Mouse (Mus musculus): ENCODE data around the gene Serinc4.

The Serinc4 gene

DNA sequence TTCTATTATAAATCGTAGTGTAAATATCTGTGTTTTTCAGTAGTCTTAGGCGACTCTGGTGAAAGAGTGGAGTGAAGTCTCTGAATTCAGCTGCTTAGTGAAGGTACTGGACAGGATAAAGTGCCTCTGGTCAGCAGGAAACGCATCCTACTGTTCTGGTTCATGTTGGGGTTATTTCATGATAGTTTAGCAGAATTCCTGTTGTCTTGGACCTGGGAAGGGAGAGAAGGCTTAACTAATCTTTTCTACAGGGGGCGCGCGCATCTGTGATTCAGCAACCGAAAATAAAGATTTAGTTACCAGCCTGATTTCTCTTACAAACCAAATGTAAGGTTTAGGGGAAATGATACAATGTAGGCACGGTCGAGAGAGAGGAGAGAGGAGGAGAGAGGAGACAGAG is 8.4 kb downstream of the Serinc4 start:
- DNase-seq (ENCODE audit: low spot score): no peak

DNA sequence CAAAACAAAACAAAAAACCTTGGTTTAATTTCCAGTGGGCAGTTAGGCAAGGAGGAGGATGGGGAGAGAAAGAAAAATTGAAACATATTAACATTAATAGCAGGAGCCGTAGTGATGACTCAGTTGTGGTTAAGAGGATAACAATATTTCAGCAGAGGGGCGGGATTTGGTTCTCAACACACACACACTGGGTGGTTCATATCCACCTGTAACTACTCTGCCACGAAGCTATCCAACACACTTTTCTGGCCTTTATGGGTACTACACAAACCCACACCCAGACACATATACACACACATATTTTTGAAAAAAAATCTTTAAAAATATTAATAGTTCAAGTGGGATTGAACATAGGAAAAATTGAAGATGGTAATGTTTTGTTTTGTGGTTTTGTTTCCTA is 9.6 kb downstream of the Serinc4 start:
- DNase-seq (ENCODE audit: low spot score): no peak

DNA sequence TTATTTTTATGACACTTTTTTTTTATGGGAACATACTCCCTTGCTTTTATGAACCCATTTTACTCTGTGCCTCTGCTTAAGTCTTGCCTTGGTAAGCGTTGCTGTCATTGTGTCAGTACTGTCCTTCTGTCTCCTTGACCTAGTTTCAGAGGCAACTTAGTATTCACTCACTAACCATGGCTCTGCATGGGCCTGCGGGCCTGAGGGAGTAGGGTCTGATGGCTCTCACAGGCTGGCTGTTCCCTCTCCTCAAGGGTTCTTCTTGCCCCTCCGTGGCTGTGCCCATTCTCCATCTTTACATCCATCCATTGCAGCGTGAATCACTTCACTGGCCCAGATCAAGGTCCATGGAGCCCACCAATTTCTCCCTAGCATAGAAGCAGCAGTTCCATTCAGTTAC is 10.1 kb downstream of the Serinc4 start:
- no peak for DNase-seq (ENCODE audit: low spot score)

DNA sequence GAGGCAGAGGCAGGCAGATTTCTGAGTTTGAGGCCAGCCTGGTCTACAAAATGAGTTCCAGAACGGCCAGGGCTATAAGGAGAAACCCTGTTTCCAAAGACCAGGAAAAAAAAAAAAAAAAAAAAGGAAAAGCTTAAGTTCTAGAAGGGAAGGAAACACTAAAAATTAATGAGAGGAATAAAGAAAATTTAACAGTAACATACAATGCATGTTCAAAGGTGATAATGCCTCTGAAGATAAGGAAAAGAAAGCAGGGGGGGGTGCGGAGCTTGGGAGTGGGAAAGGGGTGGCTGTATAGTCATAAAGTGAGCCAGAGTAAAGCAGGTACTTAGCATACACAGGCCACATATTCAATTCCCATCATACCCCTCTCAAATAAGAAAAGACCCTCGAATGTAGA is 11.5 kb downstream of the Serinc4 start:
- DNase-seq (ENCODE audit: low spot score): no peak

DNA sequence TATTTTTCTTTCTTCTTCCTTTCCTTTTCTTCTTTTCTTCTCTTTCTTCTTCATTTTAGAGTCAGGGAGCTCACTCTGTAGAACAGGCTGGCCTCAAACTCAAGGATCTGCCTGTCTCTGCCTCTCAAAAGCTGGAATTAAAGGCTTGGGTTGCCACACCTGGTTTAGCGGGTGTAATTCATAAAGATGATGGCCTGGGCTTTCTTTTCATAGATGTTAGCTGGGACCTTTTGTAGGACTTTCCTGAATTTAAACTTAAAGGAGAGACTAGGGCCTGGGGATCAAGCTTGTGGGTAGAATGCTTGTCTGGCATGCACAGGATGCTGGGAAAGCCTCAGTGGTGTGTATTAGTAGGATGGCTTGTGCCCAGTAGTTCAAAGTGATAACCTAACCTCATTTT is 12.4 kb downstream of the Serinc4 start, which contains the start of gene Ell3:
Gene Ell3 (minus strand): TSS at position 101 of the 400 bp plus-strand sequence.
- DNase-seq (ENCODE audit: low spot score): no peak

GRCm38 (mm10) chr2:121443068-121443349 is 13.6 kb downstream of the Serinc4 start:
- no peak for DNase-seq (ENCODE audit: low spot score)

DNA sequence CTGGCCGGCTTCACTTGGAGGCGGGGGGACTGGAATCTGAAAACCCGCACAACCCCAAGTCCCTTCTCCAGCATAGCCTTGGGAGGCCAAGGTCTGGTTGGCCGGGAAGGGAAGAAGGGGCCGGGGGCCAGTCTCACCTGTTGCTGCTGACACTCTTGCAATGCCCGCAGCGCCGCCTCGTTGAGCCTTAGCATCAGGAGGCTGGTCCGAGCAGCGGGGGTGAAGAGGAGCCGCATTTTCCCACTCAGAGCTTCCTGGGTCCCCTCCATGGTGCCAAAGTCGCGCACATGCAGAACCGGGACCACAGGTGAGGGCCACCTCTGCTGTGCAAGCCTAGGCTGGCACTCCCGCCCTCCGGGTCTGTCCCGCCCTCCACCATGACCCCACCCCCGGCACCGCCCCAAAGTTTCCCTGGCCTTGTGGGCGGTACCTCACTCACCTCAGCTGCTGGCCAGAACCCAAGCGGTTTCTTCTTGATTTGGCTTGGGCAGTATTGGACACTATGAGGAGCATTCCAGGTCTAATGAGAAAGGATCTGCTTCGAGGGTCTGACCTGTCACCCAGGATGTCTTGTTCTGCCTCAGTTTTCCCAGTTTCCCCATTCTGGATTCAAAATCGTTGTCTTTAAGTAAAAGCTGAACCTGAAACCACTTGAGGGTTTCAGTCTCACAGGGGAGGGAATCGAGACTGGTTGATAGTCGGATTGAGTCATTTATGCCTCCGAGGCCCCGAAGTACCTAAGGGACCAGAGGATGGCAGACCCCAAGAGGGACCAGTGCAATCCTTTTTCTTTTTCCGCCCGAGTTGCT is 14.1 kb downstream of the Serinc4 start:
- DNase-seq (ENCODE audit: low spot score): no peak

DNA sequence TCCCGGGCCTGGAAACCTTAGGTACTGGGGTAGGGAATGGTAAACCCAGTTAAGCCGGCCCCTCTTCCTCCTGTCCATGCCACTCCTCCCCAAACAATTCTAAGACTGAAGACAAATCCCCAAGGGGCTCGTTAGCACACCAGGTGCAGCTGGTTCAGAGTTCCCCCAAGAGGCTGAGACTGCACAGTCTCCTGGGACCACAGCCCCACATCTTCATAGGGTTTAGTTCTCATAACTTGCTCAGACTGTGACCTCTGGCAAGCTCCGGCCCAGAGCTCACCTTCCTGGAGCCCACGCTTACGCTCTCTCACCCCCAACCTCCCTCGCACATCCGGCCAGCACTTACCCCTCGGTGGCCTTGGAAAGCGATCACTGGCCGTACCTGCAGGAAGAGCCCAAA is 14.8 kb downstream of the Serinc4 start:
- no peak for DNase-seq (ENCODE audit: low spot score)

DNA sequence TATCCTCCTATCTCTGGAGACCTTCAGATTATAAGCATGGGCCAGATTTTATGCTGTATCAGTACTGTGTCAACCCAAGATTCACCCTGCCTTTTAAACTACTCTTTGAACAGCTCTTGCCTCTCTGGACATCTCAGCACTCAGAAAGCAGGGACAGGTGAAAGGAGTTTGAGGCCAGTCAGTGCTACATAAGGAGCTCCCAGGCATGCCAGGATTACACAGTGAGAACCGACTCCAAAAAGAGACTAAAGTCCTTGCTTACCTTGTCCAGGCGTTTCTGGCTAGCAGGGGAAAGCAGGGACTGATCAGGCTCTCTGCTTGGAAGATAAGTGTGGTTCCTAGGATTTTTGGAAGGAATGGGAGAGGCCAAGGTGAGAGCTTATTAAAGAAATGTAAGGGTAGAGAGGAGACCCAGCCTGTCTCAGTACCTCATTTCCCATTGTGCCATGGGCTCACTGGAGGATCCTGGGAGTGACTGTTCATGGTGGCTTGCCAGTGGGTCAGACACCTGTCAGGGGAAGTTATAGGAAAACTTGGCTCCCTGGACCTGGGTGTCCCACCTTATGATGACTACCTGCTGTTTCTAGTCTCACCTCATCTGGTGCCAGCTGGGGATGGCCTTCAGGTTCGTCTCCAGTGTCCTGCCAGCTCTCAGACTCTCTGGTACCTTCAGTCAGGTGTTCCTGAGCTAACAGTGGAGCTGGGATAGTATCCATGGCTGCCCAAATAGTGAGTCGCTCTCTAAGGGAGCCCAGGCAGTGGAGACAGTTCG is 15.6 kb downstream of the Serinc4 start:
- no peak for DNase-seq (ENCODE audit: low spot score)

DNA sequence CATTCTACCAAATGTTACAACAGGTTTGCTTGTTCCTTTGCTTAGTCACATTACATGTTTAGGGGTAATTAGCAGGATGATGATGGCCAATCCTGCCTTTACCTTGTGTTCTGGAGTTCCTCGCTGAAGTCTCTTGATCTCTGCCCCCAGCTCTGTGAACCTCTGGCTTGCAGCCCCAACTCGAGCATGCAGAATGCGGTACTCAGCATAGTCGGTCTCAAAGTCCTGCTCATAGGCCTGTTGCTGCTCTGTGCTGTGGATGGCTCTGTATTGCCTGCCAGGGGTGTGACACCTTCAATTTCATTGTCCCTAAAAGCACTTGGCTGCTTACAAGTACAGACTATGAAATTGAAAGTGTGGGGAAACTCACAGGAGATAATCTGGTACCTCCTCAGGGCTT is 16.8 kb downstream of the Serinc4 start:
- no peak for DNase-seq (ENCODE audit: low spot score)

- DNase-seq (ENCODE audit: low spot score): no peak
Measured at GRCm38 (mm10) chr2:121434854-121435253, 21.7 kb downstream of the Serinc4 start.

GRCm38 (mm10) chr2:121425890-121426289 is 30.7 kb downstream of the Serinc4 start:
- no peak for DNase-seq (ENCODE audit: low spot score)

- no peak for DNase-seq (ENCODE audit: low spot score)
Measured at GRCm38 (mm10) chr2:121423166-121423565, 33.4 kb downstream of the Serinc4 start.

DNA sequence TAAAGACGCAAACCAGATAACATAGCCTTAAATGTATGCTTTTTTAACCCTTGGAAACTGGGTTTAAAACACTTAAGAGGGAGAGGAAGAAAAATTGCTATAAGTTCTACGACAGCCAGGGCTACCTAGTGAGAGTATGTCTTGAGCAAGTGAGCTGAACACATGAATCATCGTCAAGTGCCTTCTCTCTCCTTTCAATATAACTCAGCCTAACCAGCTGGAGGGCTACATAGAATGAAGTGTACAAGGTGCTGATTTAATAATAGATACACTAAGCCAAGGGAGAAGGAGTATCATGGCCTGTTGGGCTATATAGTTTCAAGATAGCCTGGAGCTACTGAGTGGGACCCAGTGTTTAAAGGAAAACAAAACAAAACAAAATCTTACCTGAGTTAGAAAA is 38.1 kb downstream of the Serinc4 start:
- no peak for DNase-seq (ENCODE audit: low spot score)

DNA sequence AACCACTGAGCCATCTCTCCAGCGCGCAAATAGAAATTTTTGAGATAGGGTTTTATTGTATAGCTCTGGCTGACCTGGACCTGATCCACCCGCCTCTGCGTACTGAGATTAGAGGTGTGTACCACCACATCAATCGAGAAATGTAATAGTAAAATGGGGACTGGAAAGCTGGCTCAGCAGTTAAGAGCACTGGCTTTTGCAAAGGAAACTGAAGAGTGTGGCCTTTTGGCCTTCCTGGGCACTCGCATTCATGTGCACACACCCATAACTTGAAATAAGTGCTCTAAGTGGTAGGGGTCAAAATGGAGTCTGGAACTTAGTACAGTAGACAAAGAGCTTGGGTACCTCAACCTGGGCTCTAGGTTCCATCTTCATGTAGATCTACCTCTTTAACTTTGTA is 40.2 kb downstream of the Serinc4 start:
- DNase-seq (ENCODE audit: low spot score): no peak

DNA sequence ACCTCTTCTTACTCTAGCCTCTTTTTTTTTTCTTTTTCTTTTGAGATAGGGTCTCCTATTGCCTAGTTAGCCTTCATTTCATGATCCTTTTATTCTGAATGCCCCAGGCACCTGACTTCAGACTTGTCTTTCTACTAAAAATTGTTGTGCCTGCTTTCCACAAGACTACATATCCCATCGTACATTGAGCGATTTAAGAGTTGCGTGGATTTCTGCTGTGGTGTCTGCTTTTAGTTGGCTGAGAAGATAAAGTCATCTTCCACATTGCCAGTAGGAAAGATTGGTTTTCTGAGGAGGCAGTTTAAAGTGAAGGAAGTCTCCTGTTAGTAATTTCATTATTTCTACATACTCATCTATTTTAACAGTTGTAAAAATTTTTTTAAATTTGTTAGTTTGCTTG is 41.0 kb downstream of the Serinc4 start:
- DNase-seq (ENCODE audit: low spot score): no peak

DNA sequence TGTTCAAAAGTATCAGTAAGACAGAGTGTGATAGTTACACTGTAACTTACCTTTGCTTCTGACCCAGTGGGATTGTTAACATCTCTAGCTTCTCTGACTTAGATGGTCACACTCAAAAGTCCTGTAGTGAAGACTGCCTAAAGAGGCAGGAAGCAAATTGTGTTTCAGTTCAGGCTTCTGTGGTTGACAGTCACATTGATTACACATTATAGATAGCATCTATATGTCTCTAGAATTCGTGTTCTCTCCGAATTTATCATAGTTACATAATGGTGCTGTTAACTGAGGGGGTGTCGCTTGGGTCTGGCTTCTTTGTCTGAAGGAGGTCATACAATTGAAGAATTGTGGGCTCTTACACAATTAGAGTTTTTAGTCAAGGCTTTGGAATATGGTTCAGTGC is 41.5 kb downstream of the Serinc4 start:
- no peak for DNase-seq (ENCODE audit: low spot score)

- no peak for DNase-seq (ENCODE audit: low spot score)
Measured at GRCm38 (mm10) chr2:121414139-121414685, 42.4 kb downstream of the Serinc4 start.

DNA sequence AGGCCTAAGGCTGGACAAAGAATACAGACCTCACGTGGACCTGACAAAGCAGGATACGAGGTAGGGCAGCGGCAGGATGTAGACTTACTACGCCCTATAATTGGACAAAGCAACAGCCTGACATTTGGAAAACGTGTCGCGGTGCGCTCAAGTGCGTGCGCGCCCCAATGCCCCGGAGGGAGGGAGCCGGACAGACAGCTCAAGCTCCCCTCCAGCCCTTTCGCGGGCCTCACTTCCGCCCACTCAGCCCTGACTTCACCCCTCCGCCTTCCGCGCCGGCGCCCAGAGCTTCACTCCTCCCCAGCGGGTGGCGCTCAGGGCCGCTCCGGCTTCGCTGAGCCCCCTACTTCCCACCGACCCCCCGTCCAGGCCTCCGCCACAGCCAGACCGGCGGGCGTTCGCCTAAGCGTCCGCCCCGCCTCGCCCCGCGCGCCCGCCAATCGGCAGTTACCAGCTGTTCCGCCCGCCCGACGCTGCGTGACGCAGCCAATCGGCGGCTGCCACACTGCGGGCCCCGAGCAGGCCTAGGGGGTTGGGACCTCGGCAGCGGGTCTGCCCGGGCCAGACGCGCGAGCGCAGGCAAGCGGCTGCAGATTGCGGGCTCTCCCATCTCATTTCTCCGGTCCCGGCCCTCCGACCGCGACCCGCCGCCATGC is 43.1 kb downstream of the Serinc4 start, which contains the start of the genes Pdia3 and Catsper2:
Gene Pdia3 (plus strand): TSS at position 389 of the 656 bp plus-strand sequence.
Gene Catsper2 (minus strand): TSS at position 406 of the 656 bp plus-strand sequence.
- peak; percentile 88 for DNase-seq (ENCODE audit: low spot score)

- DNase-seq (ENCODE audit: low spot score): no peak
Measured at GRCm38 (mm10) chr2:121412843-121413386, 43.7 kb downstream of the Serinc4 start.

DNA sequence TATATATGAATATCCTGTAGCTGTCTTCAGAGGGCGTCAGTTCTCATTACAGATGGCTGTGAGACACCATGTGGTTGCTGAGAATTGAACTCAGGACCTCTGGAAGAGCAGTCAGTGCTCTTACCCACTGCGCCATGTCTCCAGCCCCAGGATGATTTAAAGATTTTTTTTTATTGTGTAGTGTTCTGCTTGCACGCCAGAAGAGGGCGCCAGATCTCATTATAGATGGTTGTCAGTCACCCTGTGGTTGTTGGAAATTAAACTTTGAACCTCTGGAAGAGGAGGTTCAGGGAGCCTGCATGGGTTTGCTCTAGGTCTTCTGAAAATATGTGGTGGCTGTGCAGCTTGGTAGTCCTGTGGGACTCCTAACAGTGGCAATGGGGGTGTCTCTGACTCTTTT is 48.4 kb downstream of the Serinc4 start:
- no peak for DNase-seq (ENCODE audit: low spot score)

DNA sequence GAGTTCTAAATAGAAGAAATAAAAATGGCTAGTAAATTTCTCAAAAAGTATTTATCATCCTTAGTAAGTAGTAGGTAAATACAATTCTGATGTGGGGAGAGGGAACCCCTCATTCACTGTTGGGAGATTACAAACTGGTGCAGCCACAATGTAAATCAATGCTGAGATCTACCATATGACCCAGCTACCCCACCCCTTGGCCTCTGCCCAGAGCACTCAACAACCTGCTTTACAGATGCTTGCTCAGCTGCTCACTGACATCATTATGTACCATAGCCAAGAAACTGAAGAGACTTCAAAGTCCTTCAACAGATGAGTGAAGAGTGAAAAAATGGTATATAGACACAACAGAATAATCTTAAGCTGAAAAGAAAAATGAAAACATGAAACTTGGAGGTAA is 53.3 kb downstream of the Serinc4 start:
- DNase-seq (ENCODE audit: low spot score): no peak
